Mouse (Mus musculus) kidney, postnatal 0 days (tissue): ENCODE measurements at regions not wholly inside any gene's neighbourhood (a gene's known extent, or its start where the extent isn't known, plus 50 kb on each side); places are given as distances from the start of the nearest gene placed in this dataset.

Source experiments
- ATAC-seq: fragments of 200-750 bp; cut with Nextera tagmentation; replicated peaks from 2 replicates; pipeline ENCODE4 v1.8.0; 2017; ENCODE audit warnings: low read depth, moderate number of reproducible peaks, moderate TSS enrichment, moderate library complexity; ENCODE audit not compliant: low FRiP score
- DNase-seq: peaks from one replicate; pipeline ENCODE4 v3.0.0-alpha.2; 2016; ENCODE audit warnings: low spot score
- H3K27ac ChIP-seq: fragments of 300-500 bp; sonication (generic); 2 replicates; pipeline ENCODE4 v1.5.1; 2014; ENCODE audit warnings: mild to moderate bottlenecking
- H3K27me3 ChIP-seq: fragments of 300-500 bp; sonication (generic); 2 replicates; pipeline ENCODE4 v1.6.1; 2014; ENCODE audit warnings: low read length, mixed read lengths; ENCODE audit not compliant: insufficient read depth
- H3K36me3 ChIP-seq: fragments of 300-500 bp; sonication (generic); 2 replicates; pipeline ENCODE4 v1.6.1; 2014; ENCODE audit warnings: low read length, mixed read lengths; ENCODE audit not compliant: insufficient read depth
- H3K4me1 ChIP-seq: fragments of 300-500 bp; sonication (generic); replicated peaks from 2 replicates; pipeline ENCODE4 v1.6.1; 2014; ENCODE audit warnings: antibody characterized with exemption, low read length, mixed read lengths; ENCODE audit not compliant: insufficient read depth
- H3K4me2 ChIP-seq: fragments of 300-500 bp; sonication (generic); 2 replicates; pipeline ENCODE4 v1.6.1; 2014; ENCODE audit warnings: mild to moderate bottlenecking, low read length, moderate library complexity, mixed read lengths
- H3K4me3 ChIP-seq: fragments of 300-500 bp; sonication (generic); replicated peaks from 2 replicates; pipeline ENCODE4 v1.5.1; 2014; ENCODE audit warnings: low read depth, low read length
- H3K9ac ChIP-seq: fragments of 300-500 bp; sonication (generic); 2 replicates; pipeline ENCODE4 v1.6.1; 2014; ENCODE audit warnings: low read depth, low read length
- H3K9me3 ChIP-seq: fragments of 300-500 bp; sonication (generic); replicated peaks from 2 replicates; pipeline ENCODE4 v1.6.1; 2016; ENCODE audit warnings: low read length, inconsistent platforms, mixed read lengths
- CTCF ChIP-seq: IDR thresholded peaks from 2 replicates; pipeline ENCODE4 v1.5.1; 2016; ENCODE audit warnings: antibody characterized with exemption, low read depth, mild to moderate bottlenecking, moderate library complexity
- WGBS: fragments of 180-500 bp; shearing (Covaris S2); extraction: QIAGEN DNeasy Blood & Tissue Kit; methylation state at CpG from one replicate; pipeline ENCODE4 v1.1.7; 2014; 5-methylcytosine and 5-hydroxymethylcytosine counted together

DNA sequence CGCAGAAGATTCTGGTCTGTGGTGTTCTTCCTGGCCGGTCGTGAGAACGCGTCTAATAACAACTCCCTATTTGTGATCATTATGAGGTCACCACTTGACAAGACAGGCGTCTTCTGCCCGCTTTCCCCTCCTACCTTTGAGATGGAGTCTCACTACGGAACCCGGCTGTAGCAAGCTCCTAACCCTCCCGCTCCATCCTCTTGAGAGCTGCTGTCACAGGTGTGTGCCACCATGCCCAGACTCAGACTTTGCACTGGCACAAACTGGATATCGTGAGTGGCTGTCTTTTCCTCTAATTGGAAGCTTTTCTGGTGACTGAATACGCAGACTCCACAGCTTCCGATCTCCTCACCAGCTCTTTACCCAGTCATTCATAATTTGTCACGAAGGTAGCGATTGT is 346.0 kb downstream of the Pmp22 start:
- no peak for ATAC-seq
- DNase-seq = no peak
- TF ChIP-seq CTCF = no peak
- Histone ChIP-seq H3K9ac (no peak overlapping the region), H3K4me3 (no peak overlapping the region), H3K4me2 (no peak overlapping the region), H3K9me3 (no peaks in the 10 kb centered on the region), H3K4me1 (no peaks in the 10 kb centered on the region), H3K27me3 (no peaks in the 10 kb centered on the region), H3K36me3 (no peaks in the 10 kb centered on the region), H3K27ac (no peak overlapping the region)
- WGBS = 95% methylated on average over 15 of the region's 15 CpGs

DNA sequence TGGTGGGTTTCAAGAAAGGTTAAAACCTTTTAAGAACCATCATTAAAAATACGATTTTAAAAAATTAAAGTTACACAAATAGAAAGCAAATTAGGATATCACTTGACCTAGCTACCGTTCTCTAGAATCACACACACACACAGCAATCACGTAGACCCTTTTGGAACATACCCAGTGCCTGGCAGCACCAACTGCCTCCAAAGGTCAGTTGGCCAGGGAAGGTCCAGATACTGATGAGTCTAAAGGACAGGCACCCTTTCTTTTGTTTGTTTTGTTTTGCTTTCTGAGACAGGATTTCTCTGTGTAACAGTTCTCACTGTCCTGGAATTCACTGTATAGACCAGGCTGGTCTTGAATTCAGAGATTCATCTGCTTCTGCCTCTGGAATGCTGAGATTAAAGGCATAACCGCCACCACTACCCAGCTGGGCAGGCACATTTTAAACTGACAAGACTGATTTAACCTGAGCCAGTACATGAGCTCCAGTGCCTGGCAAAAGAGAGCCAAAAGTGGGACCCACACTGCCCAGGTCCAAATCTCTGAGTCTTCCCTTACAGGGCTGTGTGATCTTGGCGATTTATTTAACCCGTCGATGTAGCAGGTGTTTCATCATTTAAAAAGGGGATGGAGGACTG is 353.0 kb downstream of the Pmp22 start:
- no peak for TF ChIP-seq CTCF
- H3K27ac ChIP-seq = no peak overlapping the region
- no peak overlapping the region for H3K4me3 ChIP-seq
- no peak overlapping the region for H3K4me2 ChIP-seq
- H3K9me3 ChIP-seq = 0 out of 2 replicates have a peak, but pooled peaks cover 3% of the 10 kb centered on the region
- no peaks in the 10 kb centered on the region for H3K27me3 ChIP-seq
- DNase-seq = no peak
- no peaks in the 10 kb centered on the region for H3K36me3 ChIP-seq
- ATAC-seq = no peak
- WGBS = 85% methylated on average over 7 of the region's 7 CpGs
- H3K4me1 ChIP-seq = no peaks in the 10 kb centered on the region
- no peak overlapping the region for H3K9ac ChIP-seq

DNA sequence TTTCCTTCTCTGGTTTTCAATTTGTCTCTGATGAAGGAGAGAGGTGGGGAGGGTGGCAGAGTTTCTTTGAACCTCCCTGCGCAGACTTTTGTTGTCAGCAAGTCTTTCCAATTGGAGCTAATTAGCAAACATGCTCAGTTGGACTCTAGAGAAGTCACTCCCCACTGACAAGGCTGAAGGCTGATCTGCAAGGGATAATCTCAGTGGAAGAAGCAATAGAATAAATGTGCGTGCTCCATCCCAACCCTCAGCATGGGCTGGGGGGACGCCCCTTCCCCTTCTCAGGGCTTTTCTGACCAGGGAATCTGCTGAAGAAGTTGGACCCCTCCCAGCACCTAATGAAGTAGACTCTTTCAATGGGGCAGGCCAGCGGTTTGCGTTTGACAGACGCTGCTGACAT is 353.8 kb downstream of the Pmp22 start:
- H3K9ac ChIP-seq = no peak overlapping the region
- H3K27ac ChIP-seq = no peak overlapping the region
- no peaks in the 10 kb centered on the region for H3K36me3 ChIP-seq
- H3K27me3 ChIP-seq = no peaks in the 10 kb centered on the region
- 0 out of 2 replicates have a peak, but pooled peaks cover 3% of the 10 kb centered on the region for H3K9me3 ChIP-seq
- no peak overlapping the region for H3K4me2 ChIP-seq
- TF ChIP-seq CTCF = no peak
- no peaks in the 10 kb centered on the region for H3K4me1 ChIP-seq
- 52% methylated on average over 6 of the region's 6 CpGs for WGBS
- DNase-seq = no peak
- ATAC-seq = no peak
- H3K4me3 ChIP-seq = no peak overlapping the region

DNA sequence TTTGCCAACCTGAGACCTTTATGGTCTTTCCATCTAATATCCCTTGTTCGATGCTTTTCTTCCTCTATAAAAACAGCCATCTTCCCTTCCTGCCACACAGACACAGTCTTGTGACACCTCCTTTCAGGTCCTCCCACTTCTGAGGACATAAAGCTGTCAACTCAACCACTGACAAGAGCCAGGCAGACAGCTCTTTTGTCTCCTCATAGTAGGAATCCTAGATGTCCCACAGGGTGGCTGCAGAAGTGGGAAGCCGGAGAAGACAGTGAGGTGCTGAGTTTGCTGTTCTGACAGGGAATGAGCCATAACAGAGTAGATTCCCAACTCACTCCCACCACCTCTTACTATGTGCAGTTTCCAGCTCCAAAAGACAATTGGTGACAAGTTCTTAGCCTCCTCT is 358.4 kb downstream of the Pmp22 start:
- Histone ChIP-seq H3K4me2 (no peak overlapping the region), H3K9ac (no peak overlapping the region), H3K27ac (no peak overlapping the region), H3K9me3 (no peaks in the 10 kb centered on the region), H3K36me3 (no peaks in the 10 kb centered on the region), H3K4me1 (no peaks in the 10 kb centered on the region), H3K4me3 (no peak overlapping the region), H3K27me3 (no peaks in the 10 kb centered on the region)
- DNase-seq (peak; percentile 67), ATAC-seq (peak; percentile 49; the same call in 1 of the 2 replicates)
- WGBS = 15% methylated on average over 2 of the region's 2 CpGs
- TF ChIP-seq CTCF = no peak

DNA sequence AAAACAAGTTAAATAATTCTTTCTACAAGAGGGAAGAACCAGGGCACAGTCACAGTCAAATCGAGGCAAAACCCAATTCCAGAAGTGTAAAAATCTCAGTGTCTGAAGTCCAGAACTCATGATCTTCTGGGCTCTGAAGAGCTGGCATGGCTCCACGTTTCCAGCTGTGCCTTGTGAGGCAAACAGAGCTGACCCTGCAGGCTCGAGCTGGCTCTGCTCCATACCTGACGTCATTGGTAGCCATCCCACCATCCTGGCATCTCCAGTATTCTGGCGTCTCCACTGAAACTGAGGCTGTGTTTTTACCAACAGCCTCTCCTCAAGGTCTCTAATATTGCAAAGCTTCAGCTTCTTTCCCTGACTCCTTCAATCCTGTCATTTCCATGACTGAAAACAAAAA is 373.4 kb downstream of the Pmp22 start:
- H3K4me1 ChIP-seq = no peaks in the 10 kb centered on the region
- no peak overlapping the region for H3K4me2 ChIP-seq
- DNase-seq (no peak), ATAC-seq (no peak)
- no peaks in the 10 kb centered on the region for H3K9me3 ChIP-seq
- no peak overlapping the region for H3K4me3 ChIP-seq
- 63% methylated on average over 5 of the region's 5 CpGs for WGBS
- no peak for TF ChIP-seq CTCF
- no peak overlapping the region for H3K27ac ChIP-seq
- no peak overlapping the region for H3K9ac ChIP-seq
- H3K27me3 ChIP-seq = no peaks in the 10 kb centered on the region
- no peaks in the 10 kb centered on the region for H3K36me3 ChIP-seq

DNA sequence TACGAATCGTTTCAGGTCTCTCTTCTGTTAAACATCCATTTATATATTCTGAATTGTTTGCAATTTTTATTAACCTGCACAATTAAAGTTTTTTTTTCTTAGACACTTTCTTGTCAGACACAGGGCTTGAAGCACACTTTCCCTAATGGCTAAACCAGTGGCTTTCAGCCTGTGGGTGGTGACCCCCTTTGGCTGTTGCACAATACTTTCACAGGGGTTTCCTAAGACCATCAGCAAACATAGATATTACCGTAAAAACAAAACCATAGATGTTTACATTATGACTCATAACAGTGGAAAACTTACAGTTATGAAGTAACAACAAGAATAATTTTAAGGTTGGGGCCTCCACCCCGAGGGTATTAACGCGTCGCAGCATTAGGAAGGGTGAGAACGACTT is 378.6 kb downstream of the Pmp22 start:
- DNase-seq (no peak), ATAC-seq (no peak)
- H3K27me3 ChIP-seq = no peaks in the 10 kb centered on the region
- 88% methylated on average over 8 of the region's 8 CpGs for WGBS
- no peak overlapping the region for H3K4me3 ChIP-seq
- H3K27ac ChIP-seq = no peak overlapping the region
- H3K4me2 ChIP-seq = no peak overlapping the region
- H3K9ac ChIP-seq = no peak overlapping the region
- no peaks in the 10 kb centered on the region for H3K4me1 ChIP-seq
- no peak for TF ChIP-seq CTCF
- no peaks in the 10 kb centered on the region for H3K36me3 ChIP-seq
- no peaks in the 10 kb centered on the region for H3K9me3 ChIP-seq

DNA sequence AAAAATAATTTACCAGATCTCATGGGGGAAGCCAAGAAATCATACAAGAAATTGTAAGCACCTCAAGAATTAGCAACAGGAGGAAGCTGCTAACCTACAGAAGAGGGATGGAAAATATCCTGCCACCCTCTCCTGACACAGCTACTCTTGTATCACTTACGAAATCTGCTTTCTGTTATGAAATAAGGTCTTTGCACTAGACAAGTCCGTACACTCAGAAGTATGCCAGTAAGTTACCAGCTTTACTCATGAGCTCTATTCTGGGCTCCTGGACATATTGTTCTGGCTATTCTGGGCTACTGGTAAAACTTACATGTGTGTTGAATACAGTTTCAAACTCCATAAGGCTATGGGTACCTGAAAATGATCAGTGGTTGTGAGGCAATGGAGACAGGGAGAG is 379.9 kb downstream of the Pmp22 start:
- Histone ChIP-seq H3K9ac (no peak overlapping the region), H3K36me3 (no peaks in the 10 kb centered on the region), H3K4me2 (no peak overlapping the region), H3K27ac (no peak overlapping the region), H3K27me3 (no peaks in the 10 kb centered on the region), H3K9me3 (no peaks in the 10 kb centered on the region), H3K4me1 (no peaks in the 10 kb centered on the region), H3K4me3 (no peak overlapping the region)
- 86% methylated on average over 2 of the region's 2 CpGs for WGBS
- DNase-seq (no peak), ATAC-seq (no peak)
- TF ChIP-seq CTCF = no peak
